Mouse (Mus musculus): Measurements from ENCODE around the gene Zfhx3. TPM values are rescaled to one million over a fixed set of nuclear protein-coding genes. Genes with fewer than 3 reads are reported as not detected.

The Zfhx3 gene
- polyA plus RNA-seq, 2 experiments from 2014 or later, result 0.23 to 0.27 TPM

GRCm38 (mm10) chr8:108813375-108813774 lies 870.9 kb downstream of the Zfhx3 start:
- no peak for ATAC-seq

- ATAC-seq, result no peak
Measured at GRCm38 (mm10) chr8:108819271-108819671, 876.8 kb downstream of the Zfhx3 start.

DNA sequence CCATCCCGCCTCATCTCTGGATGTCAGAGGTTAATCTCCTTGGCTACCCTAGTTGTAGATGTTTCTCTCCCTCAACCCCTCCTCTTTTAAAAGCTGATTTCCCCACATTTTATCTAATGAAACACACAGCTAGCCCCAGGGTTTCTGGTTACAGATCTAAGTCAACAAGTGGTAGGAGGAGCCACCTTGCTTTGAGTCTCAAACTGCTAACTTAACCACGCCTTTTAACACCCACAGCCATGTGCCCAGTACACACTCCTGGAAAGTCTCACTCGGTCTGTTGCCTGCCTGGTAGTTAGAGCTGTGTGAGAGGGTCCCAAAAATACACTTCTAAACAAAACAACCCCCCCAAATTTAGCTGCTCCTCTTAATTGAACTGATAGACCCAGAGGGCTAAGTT lies 877.4 kb downstream of the Zfhx3 start:
- ATAC-seq, result peak; percentile 43

GRCm38 (mm10) chr8:108820634-108821033 lies 878.2 kb downstream of the Zfhx3 start:
- peak; percentile 67 for ATAC-seq

- no peak for ATAC-seq
Measured at GRCm38 (mm10) chr8:108822841-108823266, 880.4 kb downstream of the Zfhx3 start.

DNA sequence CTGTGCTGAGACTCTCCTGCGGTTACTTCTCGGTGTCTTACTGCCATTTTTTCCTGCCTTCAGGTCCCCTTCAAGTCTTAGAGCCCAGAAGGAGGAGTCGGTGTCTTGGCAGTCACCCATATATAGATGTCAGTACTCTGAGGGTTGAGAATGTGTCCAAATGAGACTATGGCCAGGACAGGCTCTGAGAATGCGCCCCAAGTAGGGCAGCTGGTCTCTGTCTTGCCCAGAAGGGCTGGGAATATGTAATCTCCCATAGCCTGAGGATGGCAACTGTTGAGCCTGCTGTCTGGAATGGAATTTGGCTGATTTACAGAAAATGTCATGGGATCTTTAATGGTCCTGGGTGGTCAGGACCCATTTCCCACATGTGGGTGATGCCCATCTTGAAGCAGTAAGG lies 881.6 kb downstream of the Zfhx3 start:
- no peak for ATAC-seq

DNA sequence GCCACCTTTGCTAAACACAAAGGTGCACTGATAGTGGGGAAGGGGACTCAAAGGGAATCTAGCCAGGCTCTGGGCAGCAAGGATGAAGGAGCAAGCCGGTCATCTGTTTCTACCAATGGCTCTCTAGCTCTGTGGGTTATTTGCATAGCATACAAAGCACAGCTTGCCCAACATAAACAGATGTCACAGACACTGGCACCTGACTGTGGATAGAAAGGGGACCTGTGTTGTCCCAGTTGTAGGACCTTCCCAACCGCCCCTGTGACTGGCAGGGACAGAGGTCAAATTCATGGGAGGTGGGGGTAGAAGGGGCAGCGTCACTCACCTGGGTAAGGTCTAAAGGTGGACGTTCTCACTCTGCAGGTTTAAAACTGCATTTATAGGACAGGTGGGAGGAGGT lies 884.0 kb downstream of the Zfhx3 start:
- ATAC-seq, result no peak

DNA sequence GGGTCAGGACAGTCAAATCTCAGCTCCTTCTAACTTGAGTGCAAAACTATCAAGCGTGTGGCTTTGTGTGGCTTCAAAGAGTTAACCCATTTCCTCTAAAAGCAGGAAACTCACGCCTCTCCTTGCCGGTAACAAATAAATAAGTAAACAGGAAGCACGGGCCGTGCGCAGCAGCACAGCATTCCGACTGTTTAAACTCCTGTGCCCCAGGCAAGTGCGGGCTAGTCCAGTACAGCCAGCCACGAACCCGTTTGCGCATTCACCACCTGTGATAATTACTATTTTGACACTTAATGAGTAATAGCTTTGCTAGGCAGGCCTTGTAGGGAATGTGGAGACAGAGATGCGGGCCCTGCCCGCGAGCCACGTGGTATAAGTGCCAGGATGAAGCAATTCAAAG lies 885.0 kb downstream of the Zfhx3 start:
- no peak for ATAC-seq

- ATAC-seq, result no peak
Measured at GRCm38 (mm10) chr8:108829305-108829717, 886.9 kb downstream of the Zfhx3 start.

GRCm38 (mm10) chr8:108835143-108835542 lies 892.7 kb downstream of the Zfhx3 start:
- no peak for ATAC-seq

DNA sequence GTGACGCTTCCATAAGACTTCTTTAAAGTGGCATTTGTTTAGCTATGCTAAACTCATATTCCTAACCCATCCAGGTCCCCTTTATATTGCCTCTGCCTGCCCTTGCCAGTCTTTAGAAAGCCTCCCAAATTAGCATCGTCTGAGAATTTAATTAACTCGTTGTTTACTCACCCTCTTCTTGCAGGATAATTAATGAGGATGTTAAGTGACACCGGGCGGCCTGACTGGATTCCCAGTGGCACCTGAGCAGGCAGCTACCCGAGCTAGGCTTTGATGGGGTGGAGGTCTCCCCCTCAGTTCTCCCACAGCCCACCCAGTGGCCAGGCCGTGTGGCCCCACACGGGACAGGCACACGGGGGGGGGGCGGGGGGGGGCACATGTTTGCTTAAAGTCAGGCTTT lies 895.3 kb downstream of the Zfhx3 start:
- ATAC-seq, result no peak

- ATAC-seq, result no peak
Measured at GRCm38 (mm10) chr8:108838761-108839160, 896.3 kb downstream of the Zfhx3 start.

DNA sequence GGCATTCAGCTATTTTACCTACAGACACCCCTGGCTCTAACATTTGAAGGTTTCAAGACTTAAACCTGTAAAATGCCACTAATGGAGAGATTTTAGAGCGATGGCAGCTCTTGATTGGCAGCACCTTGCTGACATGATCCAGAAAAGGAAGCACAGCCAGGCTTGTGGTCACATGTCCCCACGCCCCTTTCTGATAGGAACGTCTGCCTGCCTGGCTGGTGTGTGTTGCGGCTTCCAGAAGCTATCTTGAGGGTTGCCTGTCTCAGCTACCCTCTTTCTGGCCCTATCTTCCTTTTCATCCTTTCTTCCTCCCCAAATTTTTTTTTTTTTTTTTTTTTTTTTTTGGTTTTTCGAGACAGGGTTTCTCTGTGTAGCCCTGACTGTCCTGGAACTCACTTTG lies 899.9 kb downstream of the Zfhx3 start:
- no peak for ATAC-seq

DNA sequence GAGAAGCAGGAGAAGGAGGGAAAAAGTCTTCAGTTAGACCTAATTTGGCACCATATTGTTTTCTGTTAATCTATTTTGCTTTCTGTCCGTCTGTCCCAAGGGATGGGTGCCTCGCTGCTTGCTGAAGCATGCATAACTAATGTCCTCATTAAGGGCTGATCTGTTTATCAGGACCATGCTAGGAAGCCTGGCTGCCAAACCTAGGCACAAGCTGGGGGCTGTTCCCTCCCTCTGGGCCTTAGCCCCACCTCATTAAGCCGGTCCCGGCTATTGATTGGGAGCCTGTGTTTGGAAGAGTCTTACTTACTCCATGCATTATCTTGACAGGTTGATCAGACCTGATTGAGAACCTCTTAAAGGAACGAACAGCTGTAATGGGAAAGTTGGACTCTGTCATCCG lies 903.7 kb downstream of the Zfhx3 start:
- ATAC-seq, result no peak

DNA sequence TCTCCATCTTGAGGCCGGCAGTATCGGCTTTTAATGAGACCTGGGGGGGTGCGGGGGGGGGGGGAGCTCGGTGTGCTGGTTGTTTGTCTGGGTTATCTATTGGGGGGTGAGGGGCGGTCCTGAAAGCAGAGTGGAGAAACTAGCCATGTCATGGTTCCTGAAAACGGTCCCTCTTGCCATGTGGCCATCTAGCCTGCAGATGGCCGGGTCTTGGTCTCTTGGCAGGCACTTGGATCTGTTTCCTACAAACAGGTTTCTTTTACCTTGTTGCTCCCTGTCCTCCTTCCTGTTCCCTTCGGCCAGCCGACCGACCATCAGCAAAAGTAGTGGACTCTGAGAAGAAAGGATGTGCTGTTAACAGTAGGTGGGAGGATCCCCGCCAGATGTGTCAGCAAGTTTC lies 904.4 kb downstream of the Zfhx3 start:
- ATAC-seq, result no peak

DNA sequence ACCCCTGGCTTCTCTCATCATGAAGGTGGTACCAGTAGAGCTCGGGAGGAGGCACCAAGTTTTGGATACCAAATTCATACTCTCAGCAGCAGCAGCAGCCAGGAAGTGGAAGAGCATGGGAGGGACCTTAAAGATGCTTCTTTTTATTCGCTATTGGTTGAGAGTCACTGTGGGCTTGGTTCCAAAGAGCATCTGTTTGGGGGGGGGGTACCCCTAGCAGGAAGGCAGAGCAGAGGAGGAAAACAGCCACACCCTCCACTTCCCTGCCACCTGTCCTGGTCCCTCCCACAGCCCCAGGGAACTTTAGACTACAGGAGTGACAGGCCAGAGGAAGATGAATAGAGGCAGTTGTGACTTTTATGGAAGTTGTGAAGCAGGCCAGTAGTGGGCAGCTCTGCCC lies 904.9 kb downstream of the Zfhx3 start:
- ATAC-seq, result no peak

DNA sequence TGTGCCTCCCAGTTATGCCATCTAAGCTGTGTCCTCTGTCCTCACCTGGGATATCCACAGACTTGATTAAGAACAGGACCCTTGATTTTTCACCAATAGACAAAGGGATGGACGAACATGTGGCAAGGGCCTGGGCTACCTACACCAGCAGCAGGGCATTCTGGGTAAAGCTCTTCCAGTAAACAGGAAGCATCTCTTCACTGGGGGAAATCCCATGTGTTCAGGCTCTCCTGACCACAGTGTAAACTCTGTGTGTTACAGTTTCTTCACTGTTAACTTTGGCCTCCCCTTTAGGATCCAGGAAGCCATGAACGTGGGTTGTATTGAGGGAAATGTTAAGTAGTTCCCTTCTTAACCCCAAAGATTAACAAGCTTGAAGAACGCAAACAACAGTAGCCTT lies 906.0 kb downstream of the Zfhx3 start:
- ATAC-seq, result no peak

- no peak for ATAC-seq
Measured at GRCm38 (mm10) chr8:108853028-108853427, 910.6 kb downstream of the Zfhx3 start.

- ATAC-seq, result no peak
Measured at GRCm38 (mm10) chr8:108854444-108855102, 912.1 kb downstream of the Zfhx3 start.

- ATAC-seq, result no peak
Measured at GRCm38 (mm10) chr8:108859001-108859400, 916.6 kb downstream of the Zfhx3 start.

GRCm38 (mm10) chr8:108859983-108860382 lies 917.5 kb downstream of the Zfhx3 start:
- ATAC-seq, result no peak

GRCm38 (mm10) chr8:108863440-108863839 lies 921.0 kb downstream of the Zfhx3 start:
- no peak for ATAC-seq

DNA sequence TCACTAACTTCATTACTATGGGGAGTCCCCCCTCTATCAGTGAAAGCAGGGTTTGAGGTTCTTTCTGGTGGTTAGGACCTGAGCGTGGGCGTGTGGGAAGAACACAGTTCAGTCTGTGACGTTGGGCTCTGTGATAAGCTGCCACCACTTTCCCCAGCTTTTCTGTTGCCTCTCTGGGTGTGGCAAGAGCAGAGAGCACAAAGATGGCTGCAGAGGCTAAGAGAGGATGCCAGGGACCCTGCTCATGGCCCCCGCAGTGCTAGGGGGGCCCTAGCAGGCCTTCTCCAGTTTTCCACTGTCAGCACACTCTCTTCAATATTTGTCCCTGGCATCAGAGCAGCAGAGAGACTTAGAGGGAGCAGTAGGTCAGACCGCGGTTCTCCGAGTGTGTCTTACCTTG lies 924.0 kb downstream of the Zfhx3 start:
- ATAC-seq, result peak; percentile 34

GRCm38 (mm10) chr8:108867482-108868258 lies 925.2 kb downstream of the Zfhx3 start:
- ATAC-seq, result no peak

Measured in CD4-positive, CD25-positive, alpha-beta regulatory T cell, adult 4 months (primary cell).